Mouse (Mus musculus): ENCODE results near the gene Katnbl1. TPM values are rescaled to one million over a fixed set of nuclear protein-coding genes. Genes with fewer than 3 reads are reported as not detected.

Gene Katnbl1
- polyA plus RNA-seq, 1 experiment from 2014 or later, result 37.7 TPM

GRCm38 (mm10) chr2:112367726-112368673 lies 11.0 kb upstream of the Katnbl1 start, which contains the start of gene Emc4:
TSS of gene Emc4 (minus strand) at chr2:112368027.
- H3K36me3 ChIP-seq, result peaks cover 28% of the 10 kb centered on the region

GRCm38 (mm10) chr2:112369941-112370340 lies 9.1 kb upstream of the Katnbl1 start:
- Histone ChIP-seq H3K4me1 (replicated peaks) (peaks cover 14% of the 10 kb centered on the region), H3K4me3 (no peak overlapping the region), H3K36me3 (peaks cover 9% of the 10 kb centered on the region), H3K9me3 (no peaks in the 10 kb centered on the region), H3K27ac (no peak overlapping the region), H3K27me3 (ENCODE audit: insufficient read depth, poor library complexity, severe bottlenecking) (no peaks in the 10 kb centered on the region)
- WGBS, result 75% methylated on average over 5 of the region's 5 CpGs
- no peak for DNase-seq (ENCODE audit: low spot score)

More at GRCm38 (mm10) chr2:112367726-112368673, 11.0 kb upstream of the Katnbl1 start, which contains the start of gene Emc4:
- Histone ChIP-seq H3K27ac (peak within 1 kb of the TSS; percentile 92), H3K4me3 (peak within 1 kb of the TSS; percentile 90), H3K9me3 (no peaks in the 10 kb centered on the region), H3K4me1 (replicated peaks) (peaks cover 14% of the 10 kb centered on the region), H3K27me3 (ENCODE audit: insufficient read depth, poor library complexity, severe bottlenecking) (no peaks in the 10 kb centered on the region)
- WGBS, result 2% methylated on average over 46 of the region's 46 CpGs
- peak; percentile 93 for DNase-seq (ENCODE audit: low spot score)

- Histone ChIP-seq H3K27ac (no peak overlapping the region), H3K4me1 (replicated peaks) (0 out of 2 replicates have a peak, but pooled peaks cover 3% of the 10 kb centered on the region), H3K36me3 (no peaks in the 10 kb centered on the region), H3K4me3 (no peak overlapping the region), H3K27me3 (ENCODE audit: insufficient read depth, poor library complexity, severe bottlenecking) (no peaks in the 10 kb centered on the region), H3K9me3 (no peaks in the 10 kb centered on the region)
- WGBS, result 50% methylated on average over 4 of the region's 4 CpGs
- DNase-seq (ENCODE audit: low spot score), result no peak
Observed at GRCm38 (mm10) chr2:112373141-112373540, 5.9 kb upstream of the Katnbl1 start.

- WGBS, result 73% methylated on average over 5 of the region's 5 CpGs
Observed at GRCm38 (mm10) chr2:112374610-112375009, 4.4 kb upstream of the Katnbl1 start.

GRCm38 (mm10) chr2:112380131-112380530 lies 1.1 kb downstream of the Katnbl1 start:
- H3K4me3 ChIP-seq, result peak overlapping the region; percentile 97
- 64% methylated on average over 8 of the region's 8 CpGs for WGBS
- H3K36me3 ChIP-seq, result peaks cover 4% of the 10 kb centered on the region; the same call in 1 of the 2 replicates
- DNase-seq (ENCODE audit: low spot score), result no peak
- H3K27ac ChIP-seq, result peak overlapping the region; percentile 97
- H3K27me3 ChIP-seq (ENCODE audit: insufficient read depth, poor library complexity, severe bottlenecking), result no peaks in the 10 kb centered on the region
- H3K9me3 ChIP-seq, result no peaks in the 10 kb centered on the region
- peaks cover 17% of the 10 kb centered on the region for H3K4me1 ChIP-seq (replicated peaks)

More at GRCm38 (mm10) chr2:112374610-112375009, 4.4 kb upstream of the Katnbl1 start:
- no peak overlapping the region for H3K27ac ChIP-seq
- H3K4me1 ChIP-seq (replicated peaks), result no peaks in the 10 kb centered on the region
- no peaks in the 10 kb centered on the region for H3K27me3 ChIP-seq (ENCODE audit: insufficient read depth, poor library complexity, severe bottlenecking)
- H3K4me3 ChIP-seq, result no peak overlapping the region
- H3K9me3 ChIP-seq, result no peaks in the 10 kb centered on the region
- DNase-seq (ENCODE audit: low spot score), result no peak
- no peaks in the 10 kb centered on the region for H3K36me3 ChIP-seq

GRCm38 (mm10) chr2:112381219-112381618 lies 2.2 kb downstream of the Katnbl1 start:
- Histone ChIP-seq H3K4me1 (replicated peaks) (peaks cover 17% of the 10 kb centered on the region), H3K9me3 (no peaks in the 10 kb centered on the region), H3K36me3 (peaks cover 4% of the 10 kb centered on the region; the same call in 1 of the 2 replicates), H3K27me3 (ENCODE audit: insufficient read depth, poor library complexity, severe bottlenecking) (no peaks in the 10 kb centered on the region), H3K4me3 (no peak overlapping the region), H3K27ac (no peak overlapping the region)
- no peak for DNase-seq (ENCODE audit: low spot score)
- 98% methylated on average over 1 of the region's 1 CpGs for WGBS

- no peak for DNase-seq (ENCODE audit: low spot score)
- Histone ChIP-seq H3K9me3 (no peaks in the 10 kb centered on the region), H3K27me3 (ENCODE audit: insufficient read depth, poor library complexity, severe bottlenecking) (no peaks in the 10 kb centered on the region), H3K27ac (no peak overlapping the region), H3K36me3 (no peaks in the 10 kb centered on the region), H3K4me1 (replicated peaks) (no peaks in the 10 kb centered on the region), H3K4me3 (no peak overlapping the region)
- WGBS, result 95% methylated on average over 5 of the region's 5 CpGs
Observed at GRCm38 (mm10) chr2:112390843-112391242, 11.8 kb downstream of the Katnbl1 start.

- 94% methylated on average over 4 of the region's 4 CpGs for WGBS
- H3K4me3 ChIP-seq, result no peak overlapping the region
- no peaks in the 10 kb centered on the region for H3K36me3 ChIP-seq
- no peaks in the 10 kb centered on the region for H3K4me1 ChIP-seq (replicated peaks)
- no peaks in the 10 kb centered on the region for H3K27me3 ChIP-seq (ENCODE audit: insufficient read depth, poor library complexity, severe bottlenecking)
- no peaks in the 10 kb centered on the region for H3K9me3 ChIP-seq
- DNase-seq (ENCODE audit: low spot score), result no peak
- H3K27ac ChIP-seq, result no peak overlapping the region
Observed at GRCm38 (mm10) chr2:112391346-112392000, 12.5 kb downstream of the Katnbl1 start.

GRCm38 (mm10) chr2:112392689-112393088 lies 13.7 kb downstream of the Katnbl1 start:
- no peaks in the 10 kb centered on the region for H3K36me3 ChIP-seq

GRCm38 (mm10) chr2:112393958-112394357 lies 14.9 kb downstream of the Katnbl1 start:
- H3K4me3 ChIP-seq, result no peak overlapping the region
- H3K9me3 ChIP-seq, result no peaks in the 10 kb centered on the region
- H3K4me1 ChIP-seq (replicated peaks), result no peaks in the 10 kb centered on the region
- no peak for DNase-seq (ENCODE audit: low spot score)
- H3K27ac ChIP-seq, result no peak overlapping the region
- no peaks in the 10 kb centered on the region for H3K27me3 ChIP-seq (ENCODE audit: insufficient read depth, poor library complexity, severe bottlenecking)
- no peaks in the 10 kb centered on the region for H3K36me3 ChIP-seq

More at GRCm38 (mm10) chr2:112392689-112393088, 13.7 kb downstream of the Katnbl1 start:
- no peak overlapping the region for H3K4me3 ChIP-seq
- 90% methylated on average over 1 of the region's 1 CpGs for WGBS
- H3K27me3 ChIP-seq (ENCODE audit: insufficient read depth, poor library complexity, severe bottlenecking), result no peaks in the 10 kb centered on the region
- no peaks in the 10 kb centered on the region for H3K9me3 ChIP-seq
- DNase-seq (ENCODE audit: low spot score), result no peak
- no peak overlapping the region for H3K27ac ChIP-seq
- no peaks in the 10 kb centered on the region for H3K4me1 ChIP-seq (replicated peaks)

GRCm38 (mm10) chr2:112396649-112397048 lies 17.6 kb downstream of the Katnbl1 start:
- no peaks in the 10 kb centered on the region for H3K27me3 ChIP-seq (ENCODE audit: insufficient read depth, poor library complexity, severe bottlenecking)
- H3K36me3 ChIP-seq, result no peaks in the 10 kb centered on the region
- H3K27ac ChIP-seq, result no peak overlapping the region
- DNase-seq (ENCODE audit: low spot score), result no peak
- H3K4me3 ChIP-seq, result no peak overlapping the region
- whole genome bisulfite sequencing, result 76% methylated on average over 1 of the region's 1 CpGs
- H3K9me3 ChIP-seq, result no peaks in the 10 kb centered on the region
- no peaks in the 10 kb centered on the region for H3K4me1 ChIP-seq (replicated peaks)

GRCm38 (mm10) chr2:112407030-112407429 lies 28.0 kb downstream of the Katnbl1 start:
- Histone ChIP-seq H3K4me1 (replicated peaks) (no peaks in the 10 kb centered on the region), H3K36me3 (peaks cover 56% of the 10 kb centered on the region), H3K27me3 (ENCODE audit: insufficient read depth, poor library complexity, severe bottlenecking) (no peaks in the 10 kb centered on the region), H3K4me3 (no peak overlapping the region), H3K9me3 (no peaks in the 10 kb centered on the region), H3K27ac (no peak overlapping the region)
- 98% methylated on average over 3 of the region's 3 CpGs for WGBS
- DNase-seq (ENCODE audit: low spot score), result no peak

- no peaks in the 10 kb centered on the region for H3K9me3 ChIP-seq
- WGBS, result 79% methylated on average over 3 of the region's 3 CpGs
- H3K4me1 ChIP-seq (replicated peaks), result no peaks in the 10 kb centered on the region
Observed at GRCm38 (mm10) chr2:112425308-112425707, 46.3 kb downstream of the Katnbl1 start.

More at GRCm38 (mm10) chr2:112425308-112425707, 46.3 kb downstream of the Katnbl1 start:
- Histone ChIP-seq H3K27ac (no peak overlapping the region), H3K4me3 (no peak overlapping the region), H3K27me3 (ENCODE audit: insufficient read depth, poor library complexity, severe bottlenecking) (no peaks in the 10 kb centered on the region), H3K36me3 (no peaks in the 10 kb centered on the region)
- no peak for DNase-seq (ENCODE audit: low spot score)
